Mouse (Mus musculus) kidney, adult 2 months (tissue): ENCODE measurements around the gene Pdcd11.

Experiments
- CTCF ChIP-seq: fragments of 200-500 bp; conservative IDR thresholded peaks from 2 replicates; pipeline ENCODE4 v1.5.1; 2011; ENCODE audit warnings: low read depth, mild to moderate bottlenecking, control low read depth, low read length, moderate library complexity, mixed read lengths; ENCODE audit not compliant: insufficient read depth, insufficient read length
- POLR2A ChIP-seq: fragments of 200-500 bp; IDR thresholded peaks from one replicate; pipeline ENCODE4 v1.6.1; 2011; ENCODE audit warnings: low read depth, low read length, control low read depth

DNA sequence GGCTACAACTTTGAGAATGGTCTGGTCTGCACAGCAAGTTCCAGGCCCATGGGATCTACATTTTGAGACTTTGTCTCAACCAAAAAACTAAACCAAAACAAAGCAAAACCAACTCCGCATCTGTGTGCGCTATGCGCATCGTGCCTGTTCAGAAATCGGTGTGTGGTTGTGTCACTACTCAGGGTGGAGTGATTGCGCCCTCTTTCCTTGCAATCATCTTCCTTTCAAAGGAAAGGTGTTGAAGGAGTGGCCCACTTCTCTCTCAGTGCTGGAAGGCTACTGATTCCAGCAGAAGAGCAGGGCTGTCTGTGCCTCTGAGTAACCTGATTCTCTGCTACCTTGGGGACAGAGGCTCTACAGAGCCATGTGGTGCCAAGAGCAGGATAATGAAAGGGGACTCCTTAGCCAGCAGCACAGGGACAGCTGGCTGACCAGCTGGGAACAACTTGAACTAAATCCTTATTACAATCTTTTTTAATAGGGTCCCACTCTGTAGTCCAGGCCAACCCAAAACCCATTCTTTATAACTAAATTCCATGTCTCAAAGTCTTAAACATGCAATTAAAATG is 72.7 kb downstream of the Pdcd11 start:
- TF ChIP-seq CTCF (no peak), POLR2A (no peak)
